Mouse (Mus musculus): ENCODE data around the gene Cd244a. TPM values are rescaled to one million over a fixed set of nuclear protein-coding genes. Genes with fewer than 3 reads are reported as not detected.

The Cd244a gene
- polyA plus RNA-seq, 1 experiment from 2014 or later = not detected

DNA sequence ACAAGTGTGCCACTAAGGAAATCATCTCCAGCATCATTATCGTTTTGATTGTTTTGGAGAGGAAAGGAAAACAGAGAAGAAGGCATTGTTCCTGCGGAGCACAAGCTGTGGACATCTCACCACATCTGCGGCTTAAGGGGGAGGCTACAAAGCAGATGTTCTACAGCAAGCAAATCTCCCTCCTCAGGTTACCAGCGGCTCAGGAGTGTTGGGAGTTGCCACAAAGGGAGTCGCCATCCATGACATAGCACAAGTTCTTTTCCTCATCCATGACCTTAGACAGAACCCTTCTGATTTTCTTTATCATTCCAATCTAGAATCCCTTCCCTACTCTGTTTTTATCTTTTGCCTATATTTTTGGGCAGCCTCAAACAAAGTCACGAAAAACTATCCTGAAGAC, 76.7 kb downstream of the Cd244a start:
- 60% methylated on average over 6 of the region's 6 CpGs for WGBS
- no peaks in the 10 kb centered on the region for H3K9me3 ChIP-seq

DNA sequence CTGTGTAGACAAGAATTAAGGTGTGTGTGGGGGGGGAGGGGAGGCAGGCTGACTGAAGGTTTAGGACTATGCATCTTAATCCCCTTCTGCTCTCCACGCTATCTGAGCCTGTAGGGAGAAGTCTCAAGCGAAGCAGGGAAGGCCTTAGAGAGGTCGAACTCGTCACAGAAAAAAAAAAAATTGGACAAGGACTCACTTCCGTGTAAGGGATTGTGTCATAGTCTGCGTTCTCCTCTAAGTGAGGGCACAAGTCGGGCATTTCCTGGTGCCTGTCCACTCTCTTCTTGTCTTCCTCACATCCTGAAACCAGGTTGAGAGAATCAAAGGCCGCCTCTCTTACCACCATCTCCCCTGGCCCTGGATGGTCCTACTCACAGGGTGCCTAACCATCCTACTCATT, 78.1 kb downstream of the Cd244a start:
- no peaks in the 10 kb centered on the region for H3K27me3 ChIP-seq (ENCODE audit: insufficient read depth, poor library complexity, severe bottlenecking)
- no peaks in the 10 kb centered on the region for H3K4me1 ChIP-seq (replicated peaks)
- H3K36me3 ChIP-seq = no peaks in the 10 kb centered on the region
- 86% methylated on average over 8 of the region's 8 CpGs for WGBS
- no peak overlapping the region for H3K4me3 ChIP-seq
- no peaks in the 10 kb centered on the region for H3K9me3 ChIP-seq
- no peak overlapping the region for H3K27ac ChIP-seq
- DNase-seq (ENCODE audit: low spot score) = no peak

More for the DNA sequence above, 76.7 kb downstream of the Cd244a start:
- no peak overlapping the region for H3K4me3 ChIP-seq
- no peak for DNase-seq (ENCODE audit: low spot score)
- H3K4me1 ChIP-seq (replicated peaks) = no peaks in the 10 kb centered on the region
- H3K27me3 ChIP-seq (ENCODE audit: insufficient read depth, poor library complexity, severe bottlenecking) = no peaks in the 10 kb centered on the region
- no peak overlapping the region for H3K27ac ChIP-seq
- no peaks in the 10 kb centered on the region for H3K36me3 ChIP-seq

DNA sequence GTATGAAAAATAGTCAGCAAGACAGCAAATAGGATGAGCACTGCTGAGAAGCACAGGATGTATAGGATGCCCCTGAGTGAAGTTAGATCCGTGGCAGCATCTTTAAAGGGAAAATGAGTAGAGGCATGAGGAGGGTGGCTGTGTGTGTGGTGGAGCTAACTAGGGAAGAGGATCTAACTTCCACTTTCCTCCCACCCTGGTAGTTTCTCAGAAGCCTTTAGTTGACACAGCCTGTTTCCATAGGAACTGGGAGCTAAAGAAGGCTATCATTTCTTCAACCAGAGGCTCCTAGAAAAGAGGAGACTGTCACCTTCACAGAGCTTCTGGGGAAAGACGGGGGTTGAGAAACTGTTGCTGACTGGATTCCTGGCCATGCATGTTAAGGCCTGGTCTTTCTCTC, 79.7 kb downstream of the Cd244a start:
- DNase-seq (ENCODE audit: low spot score) = no peak
- no peaks in the 10 kb centered on the region for H3K4me1 ChIP-seq (replicated peaks)
- 81% methylated on average over 2 of the region's 2 CpGs for WGBS

DNA sequence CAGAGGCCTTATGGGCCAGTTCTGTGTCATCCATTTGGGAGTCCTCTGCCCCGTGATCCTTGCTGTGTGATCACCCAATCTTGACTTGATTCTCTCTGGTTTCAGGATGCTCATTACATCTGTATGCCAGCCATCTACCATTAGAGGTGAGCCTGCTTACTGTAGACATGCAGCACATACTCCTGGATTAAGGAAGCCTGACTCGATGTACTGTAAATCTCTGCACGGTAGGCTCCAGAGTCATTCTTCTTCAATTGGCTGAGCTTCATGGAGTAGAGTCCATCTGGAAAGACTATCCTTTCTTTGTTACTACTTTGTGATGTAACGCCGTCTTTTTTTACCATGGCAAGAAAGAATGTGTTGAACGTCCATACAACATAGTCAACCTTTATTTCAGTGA, 81.8 kb downstream of the Cd244a start:
- DNase-seq (ENCODE audit: low spot score) = no peak
- Histone ChIP-seq H3K9me3 (no peaks in the 10 kb centered on the region), H3K4me1 (replicated peaks) (no peaks in the 10 kb centered on the region), H3K27me3 (ENCODE audit: insufficient read depth, poor library complexity, severe bottlenecking) (no peaks in the 10 kb centered on the region), H3K36me3 (no peaks in the 10 kb centered on the region), H3K4me3 (no peak overlapping the region), H3K27ac (no peak overlapping the region)
- 93% methylated on average over 6 of the region's 6 CpGs for whole genome bisulfite sequencing

More for the DNA sequence above, 79.7 kb downstream of the Cd244a start:
- Histone ChIP-seq H3K36me3 (no peaks in the 10 kb centered on the region), H3K9me3 (no peaks in the 10 kb centered on the region), H3K4me3 (no peak overlapping the region), H3K27me3 (ENCODE audit: insufficient read depth, poor library complexity, severe bottlenecking) (no peaks in the 10 kb centered on the region), H3K27ac (no peak overlapping the region)

DNA sequence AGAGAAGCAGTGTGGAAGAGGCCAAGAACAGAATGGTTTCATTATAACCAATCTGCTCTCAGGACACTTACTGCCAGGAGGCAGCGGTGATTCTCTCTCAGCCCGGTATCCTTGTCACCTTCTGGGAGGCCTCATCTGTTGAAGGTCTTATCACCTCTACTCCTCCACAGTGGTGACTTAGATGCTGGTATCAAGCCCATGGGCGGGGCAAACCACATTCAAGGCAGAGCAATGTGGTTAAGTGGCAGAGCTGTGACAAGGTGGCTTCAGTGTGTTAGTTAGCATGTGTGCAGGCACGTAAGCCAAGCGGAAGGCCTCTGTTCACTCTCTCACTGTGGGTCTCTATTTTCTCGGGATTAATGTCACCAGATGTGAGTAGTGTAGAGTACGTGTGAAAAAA, 84.6 kb downstream of the Cd244a start:
- WGBS = 84% methylated on average over 7 of the region's 7 CpGs

DNA sequence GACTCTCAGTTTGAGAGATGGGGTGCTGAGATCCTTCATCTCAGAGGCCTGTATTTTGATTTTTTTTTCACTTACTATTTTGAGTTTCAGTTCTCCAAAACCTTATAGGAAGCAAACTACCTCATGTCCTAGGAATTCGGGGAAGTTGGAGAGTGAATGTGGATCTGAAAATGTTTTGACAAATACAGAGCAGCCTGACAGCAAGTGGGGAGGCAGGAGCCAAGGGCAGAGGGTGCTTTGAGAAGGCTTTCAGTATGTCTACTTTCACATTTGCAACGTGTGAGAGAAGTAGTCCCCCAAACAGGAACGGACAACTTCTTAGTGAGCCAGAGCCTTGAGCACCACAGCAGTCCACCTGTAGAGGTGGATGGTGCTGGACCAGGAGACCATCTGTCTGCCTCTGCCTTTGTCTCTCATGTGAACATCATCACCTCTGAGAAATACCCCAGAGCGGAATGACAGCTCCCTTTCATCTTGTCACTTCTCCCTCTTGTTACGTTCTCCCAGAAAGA, 87.5 kb downstream of the Cd244a start:
- H3K27ac ChIP-seq = no peak overlapping the region
- H3K4me1 ChIP-seq (replicated peaks) = no peaks in the 10 kb centered on the region
- WGBS = 82% methylated on average over 5 of the region's 5 CpGs
- no peaks in the 10 kb centered on the region for H3K27me3 ChIP-seq (ENCODE audit: insufficient read depth, poor library complexity, severe bottlenecking)
- DNase-seq (ENCODE audit: low spot score) = no peak
- H3K9me3 ChIP-seq = no peaks in the 10 kb centered on the region
- H3K4me3 ChIP-seq = no peak overlapping the region
- H3K36me3 ChIP-seq = no peaks in the 10 kb centered on the region

More for the DNA sequence above, 84.6 kb downstream of the Cd244a start:
- Histone ChIP-seq H3K9me3 (no peaks in the 10 kb centered on the region), H3K36me3 (no peaks in the 10 kb centered on the region), H3K4me3 (no peak overlapping the region), H3K27me3 (ENCODE audit: insufficient read depth, poor library complexity, severe bottlenecking) (no peaks in the 10 kb centered on the region), H3K4me1 (replicated peaks) (no peaks in the 10 kb centered on the region), H3K27ac (no peak overlapping the region)
- no peak for DNase-seq (ENCODE audit: low spot score)

DNA sequence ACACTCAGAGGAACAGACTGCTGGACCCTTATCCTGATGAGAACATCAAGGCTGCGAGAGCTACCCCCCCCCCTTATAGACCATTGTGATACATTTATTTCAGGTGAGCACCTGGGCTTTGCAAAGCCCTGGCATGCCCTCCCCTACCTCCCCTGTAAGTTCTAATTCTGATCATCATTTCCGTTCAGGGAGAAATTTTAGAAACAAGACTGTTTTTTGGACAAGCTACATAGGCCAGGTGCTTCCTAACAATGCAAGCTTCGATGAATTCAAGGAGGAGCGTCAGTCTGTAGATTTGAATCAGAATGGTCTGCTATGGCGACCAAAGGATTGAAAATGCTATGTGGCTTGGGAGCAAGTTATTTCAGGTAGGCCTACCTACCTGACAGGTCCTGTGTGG, 88.7 kb downstream of the Cd244a start:
- no peaks in the 10 kb centered on the region for H3K27me3 ChIP-seq (ENCODE audit: insufficient read depth, poor library complexity, severe bottlenecking)
- DNase-seq (ENCODE audit: low spot score) = no peak
- WGBS = 83% methylated on average over 5 of the region's 5 CpGs

DNA sequence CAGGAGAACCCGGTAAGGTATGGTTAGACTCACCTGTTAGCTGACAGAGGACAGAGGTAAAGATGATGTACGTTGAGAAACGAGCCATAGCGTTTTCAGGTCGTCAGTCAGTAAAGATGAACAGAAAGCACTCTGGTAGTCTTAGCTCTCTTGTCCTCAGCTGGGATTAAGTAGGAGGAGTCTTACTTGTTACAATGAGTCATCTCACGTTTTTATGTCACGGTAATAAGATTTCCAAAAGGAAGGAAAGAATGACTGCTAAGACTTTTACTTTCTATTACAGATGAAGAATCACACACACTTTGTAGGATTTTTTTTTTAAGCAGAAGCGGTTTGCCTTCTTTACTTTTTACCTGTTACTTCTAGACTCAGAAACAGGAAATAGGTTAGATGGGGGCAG, 89.8 kb downstream of the Cd244a start:
- H3K4me3 ChIP-seq = no peak overlapping the region
- H3K36me3 ChIP-seq = no peaks in the 10 kb centered on the region
- H3K4me1 ChIP-seq (replicated peaks) = no peaks in the 10 kb centered on the region
- H3K27ac ChIP-seq = no peak overlapping the region
- no peaks in the 10 kb centered on the region for H3K9me3 ChIP-seq
- H3K27me3 ChIP-seq (ENCODE audit: insufficient read depth, poor library complexity, severe bottlenecking) = no peaks in the 10 kb centered on the region
- WGBS = 80% methylated on average over 8 of the region's 8 CpGs
- no peak for DNase-seq (ENCODE audit: low spot score)

More for the DNA sequence above, 88.7 kb downstream of the Cd244a start:
- Histone ChIP-seq H3K27ac (no peak overlapping the region), H3K9me3 (no peaks in the 10 kb centered on the region), H3K4me3 (no peak overlapping the region), H3K4me1 (replicated peaks) (no peaks in the 10 kb centered on the region), H3K36me3 (no peaks in the 10 kb centered on the region)

DNA sequence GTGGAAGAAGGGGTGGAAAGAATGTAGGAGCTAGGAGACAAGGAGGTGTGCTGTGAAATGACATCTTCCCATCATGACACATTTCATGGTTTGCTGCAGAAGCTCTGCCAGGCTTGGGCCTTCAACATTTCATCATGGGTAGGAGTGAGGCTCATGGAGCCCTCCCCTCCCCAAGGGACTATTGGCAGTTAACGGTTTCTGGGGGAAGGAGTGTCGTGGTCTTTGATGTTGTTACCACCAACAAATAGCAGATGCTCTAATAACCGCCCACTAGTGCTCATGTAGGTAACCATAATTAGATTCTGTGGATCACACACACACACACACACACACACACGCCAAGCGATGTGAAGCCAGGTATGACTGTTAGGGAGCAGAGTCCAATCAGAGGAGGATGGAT, 93.7 kb downstream of the Cd244a start, which contains the start of gene Slamf7:
Slamf7 (minus strand) TSS at position 302 of the 400 bp plus-strand sequence.
- Histone ChIP-seq H3K27me3 (ENCODE audit: insufficient read depth, poor library complexity, severe bottlenecking) (no peaks in the 10 kb centered on the region), H3K9me3 (no peaks in the 10 kb centered on the region), H3K27ac (no peak within 1 kb of the TSS), H3K4me3 (no peak within 1 kb of the TSS), H3K4me1 (replicated peaks) (no peaks in the 10 kb centered on the region), H3K36me3 (no peaks in the 10 kb centered on the region)
- WGBS = 91% methylated on average over 5 of the region's 5 CpGs
- DNase-seq (ENCODE audit: low spot score) = no peak

DNA sequence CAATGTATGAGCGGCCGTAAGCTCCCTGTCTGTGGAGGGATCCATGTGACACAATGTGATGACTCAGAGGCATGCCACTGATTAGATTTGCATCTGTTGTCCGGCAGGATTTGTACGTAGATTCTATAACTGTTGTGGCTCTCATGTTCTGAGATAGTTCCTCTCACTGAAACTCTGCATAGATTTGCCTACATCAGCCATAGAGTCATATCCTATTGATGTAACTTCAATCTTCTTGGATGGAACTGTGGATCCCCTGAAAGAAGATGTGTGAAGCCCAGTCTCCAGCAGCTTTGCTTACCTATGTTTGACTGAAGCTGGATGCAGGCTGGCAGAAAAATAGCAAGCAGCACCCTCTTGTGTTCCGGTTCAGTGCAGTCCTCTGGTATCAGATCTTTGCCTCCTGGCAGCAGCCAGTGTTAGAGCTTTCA, 99.6 kb downstream of the Cd244a start:
- WGBS = 86% methylated on average over 5 of the region's 5 CpGs
- no peaks in the 10 kb centered on the region for H3K36me3 ChIP-seq
- H3K27me3 ChIP-seq (ENCODE audit: insufficient read depth, poor library complexity, severe bottlenecking) = no peaks in the 10 kb centered on the region
- H3K27ac ChIP-seq = no peak overlapping the region
- no peak for DNase-seq (ENCODE audit: low spot score)
- H3K4me3 ChIP-seq = no peak overlapping the region
- no peaks in the 10 kb centered on the region for H3K4me1 ChIP-seq (replicated peaks)
- no peaks in the 10 kb centered on the region for H3K9me3 ChIP-seq

Other genes starting within 250 kb of the Cd244a start
- 46.2 and 48.4 TPM in 2 replicates for gene Dedd, start 230.0 kb upstream of the Cd244a start, polyA plus RNA-seq (2016; fragmentation: Nextera tagmentation; extraction: Ambion mirVana)
- 39.6 and 46.0 TPM in 2 replicates for gene Nit1, start 213.5 kb upstream of the Cd244a start, polyA plus RNA-seq (2016; fragmentation: Nextera tagmentation; extraction: Ambion mirVana)
- 130 and 147 TPM in 2 replicates for gene Pfdn2, start 213.5 kb upstream of the Cd244a start, polyA plus RNA-seq (2016; fragmentation: Nextera tagmentation; extraction: Ambion mirVana)
- gene Klhdc9, start 198.4 kb upstream of the Cd244a start, polyA plus RNA-seq (2016; fragmentation: Nextera tagmentation; extraction: Ambion mirVana) = 2.1 and 2.5 TPM in 2 replicates
- 1.5 and 1.7 TPM in 2 replicates for gene Nectin4, start 189.1 kb upstream of the Cd244a start, polyA plus RNA-seq (2016; fragmentation: Nextera tagmentation; extraction: Ambion mirVana)
- gene Arhgap30, start 170.2 kb upstream of the Cd244a start, polyA plus RNA-seq (2016; fragmentation: Nextera tagmentation; extraction: Ambion mirVana) = 0.82 and 0.98 TPM in 2 replicates
- 143 and 159 TPM in 2 replicates for gene Usf1, start 147.9 kb upstream of the Cd244a start, polyA plus RNA-seq (2016; fragmentation: Nextera tagmentation; extraction: Ambion mirVana)
- gene Tstd1, start 140.3 kb upstream of the Cd244a start, polyA plus RNA-seq (2016; fragmentation: Nextera tagmentation; extraction: Ambion mirVana) = 9.7 and 10.1 TPM in 2 replicates
- gene F11r, start 121.7 kb upstream of the Cd244a start, polyA plus RNA-seq (2016; fragmentation: Nextera tagmentation; extraction: Ambion mirVana) = 22.2 and 28.7 TPM in 2 replicates
- gene Alyref2, start 55.7 kb upstream of the Cd244a start, polyA plus RNA-seq (2016; fragmentation: Nextera tagmentation; extraction: Ambion mirVana) = 11.2 and 13.3 TPM in 2 replicates
- not detected in 2 replicates for gene Itln1, start 23.9 kb upstream of the Cd244a start, polyA plus RNA-seq (2016; fragmentation: Nextera tagmentation; extraction: Ambion mirVana)
- gene Ly9, start 48.2 kb downstream of the Cd244a start, polyA plus RNA-seq (2016; fragmentation: Nextera tagmentation; extraction: Ambion mirVana) = 0.09 TPM in 1 of 2 replicates, not detected in the other
- not detected in 2 replicates for gene Slamf7, start 93.8 kb downstream of the Cd244a start, polyA plus RNA-seq (2016; fragmentation: Nextera tagmentation; extraction: Ambion mirVana)
- gene Cd48, start 122.8 kb downstream of the Cd244a start, polyA plus RNA-seq (2016; fragmentation: Nextera tagmentation; extraction: Ambion mirVana) = 0.30 and 0.46 TPM in 2 replicates
- 0.14 and 0.29 TPM in 2 replicates for gene Slamf1, start 207.9 kb downstream of the Cd244a start, polyA plus RNA-seq (2016; fragmentation: Nextera tagmentation; extraction: Ambion mirVana)

Measured in hindbrain, embryonic 10.5 days (tissue).